Mouse (Mus musculus) kidney, adult 2 months (tissue): ENCODE data around the gene Foxj2.

Experiments used
- CTCF ChIP-seq: fragments of 200-500 bp; conservative IDR thresholded peaks from 2 replicates; pipeline ENCODE4 v1.5.1; 2011; ENCODE audit warnings: low read depth, mild to moderate bottlenecking, control low read depth, low read length, moderate library complexity, mixed read lengths; ENCODE audit not compliant: insufficient read depth, insufficient read length
- POLR2A ChIP-seq: fragments of 200-500 bp; IDR thresholded peaks from one replicate; pipeline ENCODE4 v1.6.1; 2011; ENCODE audit warnings: low read depth, low read length, control low read depth

DNA sequence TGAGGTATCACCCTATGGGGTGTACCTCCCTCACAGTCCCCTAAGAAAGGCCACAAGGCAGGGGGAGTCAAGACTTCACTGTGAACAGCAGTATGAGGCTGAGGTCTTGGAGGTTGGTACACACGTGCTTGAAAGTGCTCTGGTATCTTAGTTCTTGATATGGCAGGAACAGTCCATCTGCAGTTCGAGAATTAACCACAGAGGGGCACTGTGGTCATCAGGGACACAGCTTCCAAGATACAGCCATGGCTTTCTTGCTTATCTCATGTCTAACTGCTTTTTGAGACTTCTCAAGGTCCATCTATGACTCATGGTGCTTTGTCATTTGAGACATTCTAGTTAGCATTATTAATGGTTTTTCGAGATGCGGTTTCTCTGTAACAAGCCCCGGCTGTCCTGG, 15.3 kb upstream of the Foxj2 start:
- TF ChIP-seq CTCF = peak; percentile 77
- TF ChIP-seq POLR2A = no peak
